Mouse (Mus musculus) E14TG2a.4 (cell line): ENCODE measurements around the gene Srl.
A peak's percentile ranks its signal among the peaks of the same experiment; 100 is the strongest.

ENCODE experiments used
- H3K27me3 ChIP-seq: 2 replicates; pipeline ENCODE4 v1.6.1; 2014; ENCODE audit warnings: low read length, control low read depth; ENCODE audit not compliant: insufficient read depth
- H3K36me3 ChIP-seq: 2 replicates; pipeline ENCODE4 v1.6.1; 2014; ENCODE audit warnings: low read length, control low read depth; ENCODE audit not compliant: insufficient read depth
- H3K4me1 ChIP-seq: replicated peaks from 2 replicates; pipeline ENCODE4 v1.6.1; 2014; ENCODE audit warnings: low read depth, low read length, control low read depth
- H3K4me3 ChIP-seq: replicated peaks from 2 replicates; pipeline ENCODE4 v1.5.1; 2014; ENCODE audit warnings: mild to moderate bottlenecking, low read length
- H3K9me3 ChIP-seq: 2 replicates; pipeline ENCODE4 v1.6.1; 2014; ENCODE audit warnings: low read length, control low read depth
- CTCF ChIP-seq: conservative IDR thresholded peaks from 2 replicates; pipeline ENCODE4 v1.5.1; 2014; ENCODE audit warnings: low read length
- NANOG ChIP-seq: IDR thresholded peaks from 2 replicates; pipeline ENCODE4 v1.6.1; 2014; ENCODE audit warnings: borderline replicate concordance, low read length, mixed read lengths
- POU5F1 ChIP-seq: IDR thresholded peaks from 2 replicates; pipeline ENCODE4 v1.6.1; 2014; ENCODE audit warnings: low read length, borderline replicate concordance

Gene Srl

GRCm38 (mm10) chr16:4500598-4501385 lies 40.8 kb downstream of the Srl start:
- TF ChIP-seq POU5F1: no peak
- no peak for TF ChIP-seq NANOG
- TF ChIP-seq CTCF: no peak
- H3K36me3 ChIP-seq: peaks cover 5% of the 10 kb centered on the region; the same call in 1 of the 2 replicates
- H3K27me3 ChIP-seq: no peaks in the 10 kb centered on the region
- H3K9me3 ChIP-seq: no peaks in the 10 kb centered on the region
- H3K4me3 ChIP-seq: no peak overlapping the region
- peaks cover 30% of the 10 kb centered on the region for H3K4me1 ChIP-seq

GRCm38 (mm10) chr16:4497762-4498607 lies 43.6 kb downstream of the Srl start:
- Histone ChIP-seq H3K4me1 (peaks cover 43% of the 10 kb centered on the region), H3K9me3 (no peaks in the 10 kb centered on the region), H3K27me3 (no peaks in the 10 kb centered on the region), H3K36me3 (peaks cover 5% of the 10 kb centered on the region; the same call in 1 of the 2 replicates), H3K4me3 (peak overlapping the region; percentile 49; the same call in 1 of the 2 replicates)
- TF ChIP-seq NANOG (peak; percentile 15; the same call in 1 of the 2 replicates), CTCF (no peak)

GRCm38 (mm10) chr16:4496470-4496869 lies 45.1 kb downstream of the Srl start:
- Histone ChIP-seq H3K9me3 (no peaks in the 10 kb centered on the region), H3K4me1 (peaks cover 47% of the 10 kb centered on the region), H3K4me3 (no peak overlapping the region), H3K27me3 (no peaks in the 10 kb centered on the region), H3K36me3 (peaks cover 12% of the 10 kb centered on the region)
- no peak for TF ChIP-seq CTCF

GRCm38 (mm10) chr16:4495861-4496260 lies 45.8 kb downstream of the Srl start:
- Histone ChIP-seq H3K9me3 (no peaks in the 10 kb centered on the region), H3K36me3 (peaks cover 12% of the 10 kb centered on the region), H3K4me1 (peaks cover 47% of the 10 kb centered on the region), H3K27me3 (no peaks in the 10 kb centered on the region), H3K4me3 (no peak overlapping the region)
- TF ChIP-seq POU5F1 (no peak), NANOG (no peak), CTCF (no peak)

GRCm38 (mm10) chr16:4492777-4493563 lies 48.6 kb downstream of the Srl start:
- Histone ChIP-seq H3K4me3 (no peak overlapping the region), H3K27me3 (no peaks in the 10 kb centered on the region), H3K4me1 (peaks cover 47% of the 10 kb centered on the region), H3K36me3 (peaks cover 7% of the 10 kb centered on the region; the same call in 1 of the 2 replicates), H3K9me3 (no peaks in the 10 kb centered on the region)
- TF ChIP-seq CTCF: no peak
- no peak for TF ChIP-seq NANOG
- no peak for TF ChIP-seq POU5F1

- TF ChIP-seq CTCF (peak; percentile 94), POU5F1 (no peak), NANOG (no peak)
- Histone ChIP-seq H3K27me3 (no peaks in the 10 kb centered on the region), H3K9me3 (no peaks in the 10 kb centered on the region), H3K36me3 (peaks cover 27% of the 10 kb centered on the region), H3K4me3 (no peak overlapping the region; the same call in 1 of the 2 replicates), H3K4me1 (peaks cover 21% of the 10 kb centered on the region)
These were observed 52.4 kb downstream of the Srl start for GRCm38 (mm10) chr16:4489114-4489624.

- Histone ChIP-seq H3K36me3 (peaks cover 34% of the 10 kb centered on the region), H3K4me3 (no peak overlapping the region), H3K27me3 (no peaks in the 10 kb centered on the region), H3K4me1 (peaks cover 6% of the 10 kb centered on the region), H3K9me3 (no peaks in the 10 kb centered on the region)
- TF ChIP-seq POU5F1 (no peak), NANOG (no peak), CTCF (no peak)
These were observed 60.9 kb downstream of the Srl start for GRCm38 (mm10) chr16:4480616-4481265.
